ENCODE assay signal across 17 mouse cellular contexts in the genomic region with DNA sequence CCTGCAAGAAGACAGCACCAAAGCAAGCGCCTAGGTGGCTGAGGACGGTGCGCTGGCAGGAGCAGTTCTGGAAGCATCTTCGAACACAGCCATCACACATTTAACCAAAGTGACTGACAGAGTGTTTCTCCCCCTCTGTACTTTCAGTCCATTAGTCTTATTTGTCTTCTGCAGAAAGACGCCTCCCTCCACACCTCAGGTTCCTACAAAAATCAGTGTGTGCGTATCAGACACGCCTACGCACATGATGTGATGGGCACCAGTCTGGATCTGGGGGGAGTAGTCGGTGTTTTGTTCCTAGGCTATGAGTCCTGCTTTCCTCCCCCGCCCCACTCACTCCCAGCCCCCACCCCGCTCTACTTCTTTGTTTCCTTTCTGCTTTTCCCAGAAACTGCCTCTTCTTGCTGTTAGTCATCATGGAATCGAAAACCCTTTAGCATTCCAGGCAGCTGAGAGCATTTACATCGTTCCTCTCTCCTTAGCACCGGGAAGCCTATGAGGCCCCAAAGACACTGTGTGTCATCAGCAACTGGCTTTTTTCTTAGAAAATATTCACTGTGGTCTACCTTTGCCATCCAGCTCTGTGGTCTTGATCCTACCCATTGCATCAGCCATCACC.
DNase-seq lines count a peak whose midpoint lies in the region; ATAC-seq and TF ChIP-seq lines count a peak whose summit lies in the region.
"Had no signal": no experiment of that assay in that cellular context is flagged by ENCODE, and none has a peak within 500 bp of the region (broad histone marks: within the 10 kb centered on the region; RNA-seq: fewer than 3 reads in every experiment).

No protein-coding gene starts in this region.

- H3K36me3 ChIP-seq in kidney, postnatal 0 days (ENCODE audit: insufficient read depth, low read length) = no peaks in the 10 kb centered on the region
- no peaks in the 10 kb centered on the region for H3K36me3 ChIP-seq in forebrain, embryonic 14.5 days (ENCODE audit: control insufficient read depth, insufficient read depth, low read length)
- H3K36me3 ChIP-seq: heart, embryonic 15.5 days; hindbrain, embryonic 12.5 days; limb, embryonic 15.5 days had no signal

- H3K27ac ChIP-seq in kidney, postnatal 0 days = no peak overlapping the region
- no peak overlapping the region for H3K27ac ChIP-seq in forebrain, embryonic 14.5 days (ENCODE audit: low read depth, low read length)
- H3K27ac ChIP-seq: heart, embryonic 15.5 days; hindbrain, embryonic 12.5 days; limb, embryonic 15.5 days had no signal

- ATAC-seq in kidney, postnatal 0 days (replicated peaks; ENCODE audit: low FRiP score, low read depth) = no peak
- no peak for ATAC-seq in forebrain, embryonic 14.5 days
- ATAC-seq: activated CD4-positive, CD25-positive, alpha-beta regulatory T cell, adult 4 months; forebrain, postnatal 0 days had no signal

- no peak overlapping the region for H3K9ac ChIP-seq in kidney, postnatal 0 days (ENCODE audit: low read depth, low read length)
- H3K9ac ChIP-seq in forebrain, embryonic 14.5 days (ENCODE audit: low read length) = no peak overlapping the region
- H3K9ac ChIP-seq: forebrain, postnatal 0 days; heart, embryonic 15.5 days; hindbrain, embryonic 12.5 days; limb, embryonic 15.5 days had no signal

- H3K4me3 ChIP-seq in kidney, postnatal 0 days (replicated peaks; ENCODE audit: low read depth, low read length) = no peak overlapping the region
- H3K4me3 ChIP-seq in forebrain, embryonic 14.5 days (ENCODE audit: low read depth, low read length) = no peak overlapping the region
- H3K4me3 ChIP-seq: heart, embryonic 15.5 days; hindbrain, embryonic 12.5 days; limb, embryonic 15.5 days had no signal

- H3K27me3 ChIP-seq in kidney, postnatal 0 days (ENCODE audit: insufficient read depth, low read length) = no peaks in the 10 kb centered on the region
- H3K27me3 ChIP-seq in forebrain, embryonic 14.5 days (replicated peaks; ENCODE audit: control insufficient read depth, insufficient read depth, low read length) = no peaks in the 10 kb centered on the region
- H3K27me3 ChIP-seq: heart, embryonic 15.5 days; hindbrain, embryonic 12.5 days; limb, embryonic 15.5 days had no signal

- 58% methylated on average over 14 of the region's 14 CpGs for WGBS in kidney, postnatal 0 days
- 79% methylated on average over 14 of the region's 14 CpGs for WGBS in forebrain, embryonic 14.5 days

- TF ChIP-seq CTCF in kidney, postnatal 0 days (IDR thresholded peaks at IDR 0.05; ENCODE audit: low read depth) = no peak

- no peaks in the 10 kb centered on the region for H3K9me3 ChIP-seq in kidney, postnatal 0 days (replicated peaks; ENCODE audit: low read length)
- H3K9me3 ChIP-seq in forebrain, embryonic 14.5 days (replicated peaks; ENCODE audit: control insufficient read depth, low read length) = no peaks in the 10 kb centered on the region
- H3K9me3 ChIP-seq: heart, embryonic 15.5 days; hindbrain, embryonic 12.5 days; limb, embryonic 15.5 days had no signal

- DNase-seq in kidney, postnatal 0 days (ENCODE audit: low spot score) = peak; percentile 44
- no peak for DNase-seq in kidney, postnatal 36 days
- peak; percentile 53 to 63 for DNase-seq in right cerebral cortex, adult 2 months (ENCODE audit: low spot score in 2 of 2)
- no peak for DNase-seq in right cerebral cortex, postnatal 14 days
- DNase-seq in layer of hippocampus, postnatal 36 days = peak; percentile 54 to 62
- no peak for DNase-seq in embryo, embryonic 9.5 days (ENCODE audit: extremely low spot score)
- no peak for DNase-seq in forebrain, embryonic 14.5 days (ENCODE audit: low spot score)
- no peak for DNase-seq in spleen, adult 12 weeks (ENCODE audit: low spot score)
- DNase-seq: cerebellum, adult 11-12 months; forebrain, postnatal 0 days; kidney, adult 11 months; kidney, postnatal 4 days; lung, adult 18-20 months had no signal

- no peak overlapping the region for H3K4me2 ChIP-seq in kidney, postnatal 0 days (ENCODE audit: low read length)
- H3K4me2 ChIP-seq in forebrain, embryonic 14.5 days (ENCODE audit: low read length) = no peak overlapping the region
- H3K4me2 ChIP-seq: heart, embryonic 15.5 days; hindbrain, embryonic 12.5 days; limb, embryonic 15.5 days had no signal

- no peaks in the 10 kb centered on the region for H3K4me1 ChIP-seq in kidney, postnatal 0 days (replicated peaks; ENCODE audit: insufficient read depth, low read length)
- H3K4me1 ChIP-seq in forebrain, embryonic 14.5 days (ENCODE audit: control insufficient read depth, insufficient read depth, low read length) = no peaks in the 10 kb centered on the region
- H3K4me1 ChIP-seq: heart, embryonic 15.5 days; limb, embryonic 15.5 days had no signal

Comparison
In these comparisons a context has a peak if more than half of its experiments do, and no peak if none do; other contexts are left out.
1. DNase-seq: peak in kidney, postnatal 0 days (single experiment), right cerebral cortex, adult 2 months (2 of 2) and layer of hippocampus, postnatal 36 days (2 of 2); none in kidney, postnatal 36 days (0 of 2), right cerebral cortex, postnatal 14 days (single experiment), embryo, embryonic 9.5 days (single experiment), forebrain, embryonic 14.5 days (single experiment) and spleen, adult 12 weeks (single experiment).